Mouse (Mus musculus) stomach, postnatal 0 days (tissue): Measurements from ENCODE around the gene Armc9.

Source experiments
- CTCF ChIP-seq: IDR thresholded peaks from 2 replicates; pipeline ENCODE4 v1.5.1; 2016; ENCODE audit warnings: antibody characterized with exemption, low read depth, mild to moderate bottlenecking, moderate library complexity
- EP300 ChIP-seq: optimal IDR thresholded peaks from 2 replicates; pipeline ENCODE3; 2016; ENCODE audit warnings: antibody characterized with exemption

GRCm38 (mm10) chr1:86150929-86151328, 3.7 kb upstream of the Armc9 start:
- TF ChIP-seq CTCF (no peak), EP300 (no peak)
